Mouse (Mus musculus): ENCODE results near the gene Pla2g5. TPM values are rescaled to one million over a fixed set of nuclear protein-coding genes. Genes with fewer than 3 reads are reported as not detected.
"Not testable (repeated sequence)": the region's sequence is repeated elsewhere in the genome, so short reads cannot be mapped to it uniquely, and the experiment has no call there.

Gene Pla2g5
- 2.2 and 2.3 TPM in 2 replicates for polyA plus RNA-seq (2014; fragmentation: Nextera tagmentation; extraction: Ambion mirVana)

- Histone ChIP-seq H3K9me3 (ENCODE audit: control insufficient read depth, low read length) (no peaks in the 10 kb centered on the region), H3K9ac (ENCODE audit: low read depth, low read length) (no peak within 1 kb of the TSS), H3K36me3 (ENCODE audit: control insufficient read depth, insufficient read depth, low read length) (no peaks in the 10 kb centered on the region), H3K27ac (replicated peaks; ENCODE audit: low read depth, low read length) (no peak within 1 kb of the TSS), H3K4me3 (ENCODE audit: low read depth, low read length) (no peak within 1 kb of the TSS), H3K27me3 (replicated peaks; ENCODE audit: control insufficient read depth, insufficient read depth, low read length) (no peaks in the 10 kb centered on the region), H3K4me2 (ENCODE audit: low read depth, low read length) (no peak within 1 kb of the TSS), H3K4me1 (ENCODE audit: control insufficient read depth, insufficient read depth, low read length) (no peaks in the 10 kb centered on the region)
- 61% methylated on average over 10 of the region's 10 CpGs for WGBS
- no peak for ATAC-seq (ENCODE audit: low read depth)
- DNase-seq (ENCODE audit: low spot score): no peak
Measured at GRCm38 (mm10) chr4:138863344-138863998, at the start of gene Pla2g5. TSS of gene Pla2g5 (minus strand) at chr4:138863482.

- DNase-seq (ENCODE audit: low spot score) (no peak), ATAC-seq (ENCODE audit: low read depth) (no peak)
- H3K4me1 ChIP-seq (ENCODE audit: control insufficient read depth, insufficient read depth, low read length): no peaks in the 10 kb centered on the region
- H3K27me3 ChIP-seq (replicated peaks; ENCODE audit: control insufficient read depth, insufficient read depth, low read length): no peaks in the 10 kb centered on the region
- no peak overlapping the region for H3K27ac ChIP-seq (replicated peaks; ENCODE audit: low read depth, low read length)
- peaks cover 64% of the 10 kb centered on the region for H3K36me3 ChIP-seq (ENCODE audit: control insufficient read depth, insufficient read depth, low read length)
- H3K9me3 ChIP-seq (ENCODE audit: control insufficient read depth, low read length): no peaks in the 10 kb centered on the region
- H3K4me3 ChIP-seq (ENCODE audit: low read depth, low read length): no peak overlapping the region
- 96% methylated on average over 18 of the region's 18 CpGs for WGBS
- no peak overlapping the region for H3K4me2 ChIP-seq (ENCODE audit: low read depth, low read length)
- H3K9ac ChIP-seq (ENCODE audit: low read depth, low read length): no peak overlapping the region
Measured at GRCm38 (mm10) chr4:138905624-138906337, 42.5 kb upstream of the Pla2g5 start.

GRCm38 (mm10) chr4:138899361-138899760, 36.1 kb upstream of the Pla2g5 start:
- Histone ChIP-seq H3K9me3 (ENCODE audit: control insufficient read depth, low read length) (no peaks in the 10 kb centered on the region), H3K27me3 (replicated peaks; ENCODE audit: control insufficient read depth, insufficient read depth, low read length) (no peaks in the 10 kb centered on the region), H3K4me2 (ENCODE audit: low read depth, low read length) (no peak overlapping the region), H3K4me1 (ENCODE audit: control insufficient read depth, insufficient read depth, low read length) (no peaks in the 10 kb centered on the region), H3K9ac (ENCODE audit: low read depth, low read length) (no peak overlapping the region), H3K27ac (replicated peaks; ENCODE audit: low read depth, low read length) (no peak overlapping the region), H3K36me3 (ENCODE audit: control insufficient read depth, insufficient read depth, low read length) (peaks cover 88% of the 10 kb centered on the region), H3K4me3 (ENCODE audit: low read depth, low read length) (no peak overlapping the region)
- DNase-seq (ENCODE audit: low spot score): no peak
- WGBS: 74% methylated on average over 7 of the region's 7 CpGs
- ATAC-seq (ENCODE audit: low read depth): no peak

GRCm38 (mm10) chr4:138893789-138894188, 30.5 kb upstream of the Pla2g5 start:
- ATAC-seq (ENCODE audit: low read depth); H3K4me2 ChIP-seq (ENCODE audit: low read depth, low read length); H3K4me3 ChIP-seq (ENCODE audit: low read depth, low read length); H3K27ac ChIP-seq (replicated peaks; ENCODE audit: low read depth, low read length); H3K4me1 ChIP-seq (ENCODE audit: control insufficient read depth, insufficient read depth, low read length); DNase-seq (ENCODE audit: low spot score); H3K9ac ChIP-seq (ENCODE audit: low read depth, low read length); H3K9me3 ChIP-seq (ENCODE audit: control insufficient read depth, low read length); H3K27me3 ChIP-seq (replicated peaks; ENCODE audit: control insufficient read depth, insufficient read depth, low read length): not testable (repeated sequence)
- H3K36me3 ChIP-seq (ENCODE audit: control insufficient read depth, insufficient read depth, low read length): peaks cover 60% of the 10 kb centered on the region
- WGBS: 93% methylated on average over 11 of the region's 11 CpGs

GRCm38 (mm10) chr4:138892655-138893054, 29.4 kb upstream of the Pla2g5 start:
- Histone ChIP-seq H3K9ac (ENCODE audit: low read depth, low read length) (no peak overlapping the region), H3K27me3 (replicated peaks; ENCODE audit: control insufficient read depth, insufficient read depth, low read length) (no peaks in the 10 kb centered on the region), H3K4me3 (ENCODE audit: low read depth, low read length) (no peak overlapping the region), H3K4me2 (ENCODE audit: low read depth, low read length) (no peak overlapping the region), H3K27ac (replicated peaks; ENCODE audit: low read depth, low read length) (no peak overlapping the region), H3K36me3 (ENCODE audit: control insufficient read depth, insufficient read depth, low read length) (peaks cover 49% of the 10 kb centered on the region), H3K4me1 (ENCODE audit: control insufficient read depth, insufficient read depth, low read length) (no peaks in the 10 kb centered on the region), H3K9me3 (ENCODE audit: control insufficient read depth, low read length) (no peaks in the 10 kb centered on the region)
- peak; percentile 70 for DNase-seq (ENCODE audit: low spot score)
- ATAC-seq (ENCODE audit: low read depth): peak; percentile 85
- WGBS: 53% methylated on average over 5 of the region's 6 CpGs

- H3K9me3 ChIP-seq (ENCODE audit: control insufficient read depth, low read length): no peaks in the 10 kb centered on the region
- H3K4me1 ChIP-seq (ENCODE audit: control insufficient read depth, insufficient read depth, low read length): no peaks in the 10 kb centered on the region
- peaks cover 24% of the 10 kb centered on the region for H3K36me3 ChIP-seq (ENCODE audit: control insufficient read depth, insufficient read depth, low read length)
- no peak overlapping the region for H3K9ac ChIP-seq (ENCODE audit: low read depth, low read length)
- WGBS: 80% methylated on average over 7 of the region's 8 CpGs
- H3K27me3 ChIP-seq (replicated peaks; ENCODE audit: control insufficient read depth, insufficient read depth, low read length): no peaks in the 10 kb centered on the region
- H3K4me3 ChIP-seq (ENCODE audit: low read depth, low read length): no peak overlapping the region
- no peak for ATAC-seq (ENCODE audit: low read depth)
- no peak overlapping the region for H3K4me2 ChIP-seq (ENCODE audit: low read depth, low read length)
- no peak overlapping the region for H3K27ac ChIP-seq (replicated peaks; ENCODE audit: low read depth, low read length)
- DNase-seq (ENCODE audit: low spot score): no peak
Measured at GRCm38 (mm10) chr4:138889635-138890034, 26.4 kb upstream of the Pla2g5 start.

GRCm38 (mm10) chr4:138889165-138889564, 25.9 kb upstream of the Pla2g5 start:
- Histone ChIP-seq H3K27ac (replicated peaks; ENCODE audit: low read depth, low read length) (no peak overlapping the region), H3K4me3 (ENCODE audit: low read depth, low read length) (no peak overlapping the region), H3K4me1 (ENCODE audit: control insufficient read depth, insufficient read depth, low read length) (no peaks in the 10 kb centered on the region), H3K9ac (ENCODE audit: low read depth, low read length) (no peak overlapping the region), H3K36me3 (ENCODE audit: control insufficient read depth, insufficient read depth, low read length) (peaks cover 19% of the 10 kb centered on the region; the same call in 1 of the 2 replicates), H3K9me3 (ENCODE audit: control insufficient read depth, low read length) (no peaks in the 10 kb centered on the region), H3K27me3 (replicated peaks; ENCODE audit: control insufficient read depth, insufficient read depth, low read length) (no peaks in the 10 kb centered on the region), H3K4me2 (ENCODE audit: low read depth, low read length) (no peak overlapping the region)
- no peak for ATAC-seq (ENCODE audit: low read depth)
- 40% methylated on average over 7 of the region's 7 CpGs for WGBS
- no peak for DNase-seq (ENCODE audit: low spot score)

- Histone ChIP-seq H3K27ac (replicated peaks; ENCODE audit: low read depth, low read length) (no peak overlapping the region), H3K27me3 (replicated peaks; ENCODE audit: control insufficient read depth, insufficient read depth, low read length) (no peaks in the 10 kb centered on the region), H3K36me3 (ENCODE audit: control insufficient read depth, insufficient read depth, low read length) (no peaks in the 10 kb centered on the region), H3K4me1 (ENCODE audit: control insufficient read depth, insufficient read depth, low read length) (0 out of 2 replicates have a peak, but pooled peaks cover 6% of the 10 kb centered on the region), H3K4me2 (ENCODE audit: low read depth, low read length) (no peak overlapping the region), H3K9me3 (ENCODE audit: control insufficient read depth, low read length) (no peaks in the 10 kb centered on the region), H3K9ac (ENCODE audit: low read depth, low read length) (no peak overlapping the region), H3K4me3 (ENCODE audit: low read depth, low read length) (no peak overlapping the region)
- WGBS: 11% methylated on average over 6 of the region's 6 CpGs
- ATAC-seq (ENCODE audit: low read depth) (no peak), DNase-seq (ENCODE audit: low spot score) (peak; percentile 72)
Measured at GRCm38 (mm10) chr4:138884261-138884660, 21.0 kb upstream of the Pla2g5 start.

All from embryonic facial prominence, embryonic 14.5 days (tissue).